Mouse (Mus musculus) embryo, embryonic 10.5 days (tissue): ENCODE measurements around the gene 4930404N11Rik.

ENCODE experiments used
- DNase-seq: peaks from one replicate; pipeline ENCODE4 v3.0.0-alpha.2; 2015; ENCODE audit warnings: low spot score

4930404N11Rik gene

DNA sequence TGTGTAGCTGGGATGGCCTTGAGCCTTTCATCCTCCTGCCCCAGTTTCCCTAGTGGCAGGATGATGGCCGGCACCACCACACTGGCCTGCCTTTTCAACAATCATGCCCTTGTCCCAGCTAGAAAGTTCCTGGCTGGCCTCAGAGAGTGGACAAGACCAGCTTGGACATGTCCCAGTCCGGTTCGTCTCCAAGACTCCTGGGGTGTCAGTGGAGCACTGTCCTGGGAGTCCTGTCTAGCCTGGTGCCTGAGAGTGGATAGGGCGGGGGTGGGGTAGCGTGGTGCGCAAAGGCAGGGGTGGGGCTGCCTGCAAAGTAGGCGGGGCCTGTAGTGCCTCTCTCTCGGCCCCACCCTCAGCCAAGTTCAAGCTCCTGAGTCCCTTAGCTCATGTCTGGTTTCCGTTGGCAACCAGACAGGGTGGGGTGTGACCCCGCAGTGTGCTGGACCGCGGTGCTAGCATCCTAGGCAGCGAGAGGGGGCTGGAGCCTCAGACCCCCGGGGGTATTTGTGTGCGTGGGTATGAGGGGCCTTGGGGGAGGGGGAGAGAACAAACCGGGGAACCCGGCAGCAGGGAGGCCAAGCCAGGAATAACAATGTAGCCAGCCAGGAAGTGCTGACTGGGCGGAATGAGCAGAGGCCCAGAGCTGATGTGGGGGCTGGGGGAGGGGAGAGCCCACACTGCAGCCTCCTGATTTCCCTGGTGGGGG is 36.1 kb upstream of the 4930404N11Rik start:
- peak; percentile 86 for DNase-seq

DNA sequence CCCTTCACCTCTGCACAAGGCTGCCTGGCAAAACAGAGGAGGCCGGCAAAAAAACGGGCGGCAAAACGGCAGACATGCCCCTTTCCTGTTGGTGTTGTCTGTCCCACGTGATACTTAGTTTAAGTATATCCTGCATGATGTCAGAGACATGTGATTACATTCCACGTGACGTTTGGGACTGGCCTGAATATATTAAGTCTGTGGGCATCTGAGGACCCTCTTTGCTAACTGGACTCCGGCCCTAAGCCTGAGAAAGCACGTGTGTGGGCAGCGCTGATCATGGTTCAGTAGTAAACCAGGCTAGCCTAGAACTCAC is 35.5 kb upstream of the 4930404N11Rik start:
- peak; percentile 67 for DNase-seq

GRCm38 (mm10) chr10:81400371-81401204 is 35.0 kb upstream of the 4930404N11Rik start:
- DNase-seq, result no peak

DNA sequence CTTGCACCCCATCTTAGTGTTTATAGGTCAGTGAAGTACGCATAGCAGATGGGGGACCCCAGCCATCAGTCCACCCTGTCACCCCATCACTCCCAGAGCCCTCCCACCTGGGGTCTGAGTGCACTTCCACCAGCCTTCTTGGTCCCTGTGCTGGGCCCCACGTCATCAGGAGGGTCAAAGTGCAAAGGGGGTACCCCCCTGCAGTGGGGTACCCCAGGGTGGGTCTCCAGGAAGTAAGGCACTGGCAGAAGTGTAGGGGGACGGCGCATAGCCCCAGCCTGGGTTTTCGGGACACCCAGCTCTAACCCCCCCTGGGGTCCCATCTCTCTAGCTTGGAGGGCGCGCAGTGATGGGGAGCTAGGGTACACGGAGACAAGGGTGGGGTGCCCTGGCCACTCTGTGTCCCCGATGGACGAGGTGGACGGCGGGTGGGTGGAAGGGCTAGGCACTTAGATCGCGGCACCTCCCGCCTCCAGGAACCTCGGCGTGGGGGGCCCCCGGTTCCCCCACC is 34.2 kb upstream of the 4930404N11Rik start:
- no peak for DNase-seq

- DNase-seq, result no peak
Measured at GRCm38 (mm10) chr10:81399296-81399695, 33.7 kb upstream of the 4930404N11Rik start.

DNA sequence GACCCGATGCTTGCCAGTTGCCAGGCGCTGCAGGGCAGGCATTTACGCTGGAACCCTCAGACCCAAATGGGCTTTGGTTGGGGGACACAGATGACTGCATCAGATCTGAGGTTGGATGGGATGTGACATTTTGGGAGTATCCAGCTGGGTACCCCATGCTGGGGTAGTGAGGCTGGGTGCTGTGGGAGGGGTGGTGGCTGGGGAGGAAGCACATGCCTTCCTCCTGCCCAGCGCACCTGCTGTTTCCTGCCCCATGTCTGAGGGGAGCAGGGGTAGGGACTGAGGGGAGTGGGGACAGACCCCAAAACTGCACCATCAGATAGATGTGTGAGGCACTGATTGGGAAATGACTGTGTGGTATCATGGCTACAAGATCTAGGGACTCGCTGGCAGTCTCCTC is 31.1 kb upstream of the 4930404N11Rik start:
- no peak for DNase-seq

DNA sequence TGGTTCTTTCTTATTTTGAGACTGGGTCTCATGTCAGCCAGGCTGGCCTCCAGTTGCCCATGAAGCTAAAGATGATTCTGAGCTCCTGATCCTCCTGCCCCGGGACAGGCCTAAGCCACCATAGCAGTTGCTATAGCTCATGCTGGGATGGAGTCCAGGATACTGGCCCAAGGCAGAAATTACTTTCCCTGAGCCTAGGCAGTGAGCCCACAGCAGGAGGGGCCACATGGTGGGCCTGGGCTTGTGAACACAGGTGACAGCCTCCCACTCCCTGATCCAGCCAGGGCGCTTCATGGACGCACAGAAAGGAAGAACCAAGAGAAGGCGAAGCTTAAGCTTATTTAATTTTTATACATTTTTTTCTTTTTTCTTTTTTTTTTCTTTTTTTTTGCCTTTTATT is 30.2 kb upstream of the 4930404N11Rik start:
- no peak for DNase-seq

GRCm38 (mm10) chr10:81395127-81395526 is 29.5 kb upstream of the 4930404N11Rik start:
- DNase-seq, result peak; percentile 88

DNA sequence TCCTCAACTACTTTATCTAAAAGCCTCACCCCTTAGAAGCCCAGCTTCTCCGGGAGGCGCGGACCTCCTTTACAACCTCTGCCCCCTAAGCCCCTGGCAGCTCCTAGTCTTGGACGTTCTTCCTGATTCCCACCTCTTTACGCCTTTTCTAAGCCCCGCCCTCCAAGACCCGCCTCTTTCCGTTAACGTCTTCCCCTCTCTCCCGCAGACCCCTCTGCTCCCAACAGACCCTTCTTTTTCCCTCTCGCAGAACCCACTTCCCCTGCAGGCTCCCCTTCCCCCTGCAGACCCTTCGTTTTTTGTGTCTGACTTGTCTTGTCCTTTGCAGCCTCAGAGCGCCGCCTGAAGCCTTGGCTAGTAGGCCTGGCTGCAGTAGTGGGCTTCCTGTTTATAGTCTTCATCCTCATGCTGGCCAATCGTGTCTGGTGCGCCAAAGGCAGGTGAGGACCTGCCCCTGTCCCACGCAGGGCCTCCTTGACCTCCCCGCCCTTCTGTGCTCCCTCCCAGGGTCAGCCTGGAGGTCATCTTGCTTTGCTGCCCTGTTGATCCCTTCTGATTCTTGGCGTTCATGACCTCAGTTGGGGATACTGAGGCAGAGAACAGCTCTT is 27.9 kb upstream of the 4930404N11Rik start:
- peak; percentile 68 for DNase-seq

DNA sequence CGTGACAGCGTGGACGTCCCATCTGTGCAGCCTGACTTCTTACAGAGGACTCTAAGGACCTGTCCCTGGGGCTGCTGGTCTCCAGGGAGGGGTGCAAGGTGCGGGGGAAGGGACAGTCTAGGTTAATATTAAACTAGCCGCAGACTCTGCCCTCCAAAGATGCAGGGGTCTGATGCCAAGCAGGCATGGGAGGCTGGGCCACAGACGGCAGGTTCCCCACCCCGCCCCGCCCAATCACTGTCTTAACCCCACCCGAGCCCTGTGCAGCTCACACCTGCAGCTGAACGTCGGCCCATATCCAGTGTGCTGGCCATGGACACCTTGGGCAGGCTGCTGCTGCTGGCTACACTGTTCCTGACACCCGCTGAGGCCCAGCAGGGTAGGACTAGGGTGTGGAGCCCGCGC is 27.2 kb upstream of the 4930404N11Rik start, which contains the start of gene Smim24:
TSS of gene Smim24 (plus strand) at position 271 of the 405 bp plus-strand sequence.
- no peak for DNase-seq

- no peak for DNase-seq
Measured at GRCm38 (mm10) chr10:81392270-81392669, 26.7 kb upstream of the 4930404N11Rik start.

DNA sequence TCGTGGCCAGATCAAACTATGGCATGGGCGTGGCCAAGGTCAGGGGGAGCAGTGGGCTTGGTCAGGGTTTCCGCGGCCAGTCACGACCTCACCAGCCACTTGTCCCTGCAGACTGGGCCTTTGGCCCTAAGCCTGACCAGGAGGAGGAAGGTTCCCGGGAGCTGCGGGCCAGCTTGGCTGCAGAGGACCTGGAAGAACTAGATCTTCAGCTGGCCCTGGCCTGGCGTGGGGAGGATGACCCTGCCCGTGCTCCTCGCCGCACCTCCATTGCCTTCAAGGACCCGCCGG is 25.0 kb upstream of the 4930404N11Rik start:
- no peak for DNase-seq

DNA sequence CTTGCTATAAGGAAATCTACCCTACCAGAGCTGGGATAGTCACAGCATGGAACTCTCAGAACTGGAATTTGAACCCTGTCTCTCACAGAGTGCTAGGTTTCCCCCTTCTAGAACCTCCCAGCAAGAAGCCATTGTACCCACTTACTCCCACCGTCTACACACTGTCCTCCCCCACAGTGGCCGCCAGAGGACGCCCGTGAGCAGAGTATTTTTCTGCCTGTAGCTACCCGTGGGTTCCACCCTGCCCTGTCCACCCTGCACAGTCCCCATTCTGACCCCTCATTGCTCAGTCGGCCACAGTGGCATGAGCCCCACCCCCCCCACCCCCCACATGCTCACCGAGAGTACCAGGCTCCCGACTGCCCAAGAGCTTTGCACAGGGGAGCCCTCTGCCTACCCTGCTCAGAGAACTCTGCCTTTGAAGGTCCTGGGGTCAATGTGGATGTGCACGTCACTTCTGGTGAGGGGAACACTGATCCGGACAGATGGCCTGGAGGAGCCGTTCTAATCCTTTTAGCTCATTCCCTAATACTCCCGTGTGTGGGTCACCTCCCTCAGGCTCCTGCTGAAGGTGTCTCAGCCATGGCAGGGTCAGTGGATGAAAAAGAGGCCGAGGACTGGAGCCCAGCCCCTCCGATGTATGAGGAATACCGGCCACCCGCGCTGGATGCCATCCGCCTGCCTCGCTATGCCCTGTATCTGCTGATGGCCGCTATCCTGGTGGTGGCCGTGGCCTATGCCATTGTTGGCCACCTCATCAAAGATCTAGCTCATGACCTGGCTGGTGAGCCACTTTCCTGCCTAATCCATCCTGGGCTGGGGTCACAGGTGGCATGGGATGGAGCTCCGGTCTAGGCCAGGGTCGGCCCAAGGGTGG is 24.4 kb upstream of the 4930404N11Rik start:
- peak; percentile 74 for DNase-seq

GRCm38 (mm10) chr10:81389373-81389772 is 23.8 kb upstream of the 4930404N11Rik start:
- DNase-seq, result no peak

DNA sequence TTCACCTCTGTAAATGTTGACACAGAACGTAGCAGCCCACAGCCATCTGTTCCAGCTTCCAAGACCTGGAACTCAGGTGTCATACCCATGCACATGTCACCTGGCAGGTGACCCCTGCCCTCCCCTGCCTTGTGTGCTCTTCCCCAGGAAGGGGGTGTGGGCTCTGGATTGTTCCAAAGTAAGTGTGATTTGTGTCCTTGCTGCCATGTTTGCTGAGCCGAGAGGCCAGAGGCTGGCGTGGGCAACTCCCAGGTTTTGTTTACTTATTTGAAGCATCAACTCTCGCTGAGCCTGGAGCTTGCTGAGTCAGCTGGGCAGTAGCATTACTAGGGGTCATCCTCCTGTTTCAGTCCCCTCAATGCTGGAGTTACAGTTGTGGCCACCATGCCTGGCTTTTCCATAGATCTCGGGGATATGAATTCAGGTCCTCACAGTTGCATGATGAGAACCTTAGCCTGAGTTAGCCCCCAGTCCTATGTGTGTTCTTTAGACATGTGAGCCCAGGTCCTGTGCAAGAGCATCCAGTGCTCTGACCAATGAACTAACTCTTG is 23.0 kb upstream of the 4930404N11Rik start, which contains the start of gene Gm48552:
TSS of gene Gm48552 (plus strand) at position 501 of the 551 bp plus-strand sequence.
- DNase-seq, result no peak

DNA sequence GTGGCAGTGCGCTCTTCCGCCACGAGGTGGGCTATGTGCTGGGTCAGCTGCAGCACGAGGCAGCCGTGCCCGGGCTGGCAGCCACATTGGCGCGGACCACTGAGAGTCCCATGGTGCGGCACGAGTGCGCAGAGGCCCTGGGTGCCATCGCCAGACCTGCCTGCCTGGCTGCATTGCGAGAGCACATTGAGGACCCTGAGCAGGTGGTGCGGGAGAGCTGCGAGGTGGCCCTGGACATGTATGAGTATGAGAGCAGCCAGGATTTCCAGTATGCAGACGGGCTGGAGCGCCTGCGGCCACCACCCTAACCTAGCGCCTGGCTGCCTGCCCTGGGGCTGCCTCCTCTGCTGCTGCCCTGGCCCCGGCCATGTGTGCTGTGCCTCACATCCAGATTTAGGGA is 22.1 kb upstream of the 4930404N11Rik start:
- no peak for DNase-seq

DNA sequence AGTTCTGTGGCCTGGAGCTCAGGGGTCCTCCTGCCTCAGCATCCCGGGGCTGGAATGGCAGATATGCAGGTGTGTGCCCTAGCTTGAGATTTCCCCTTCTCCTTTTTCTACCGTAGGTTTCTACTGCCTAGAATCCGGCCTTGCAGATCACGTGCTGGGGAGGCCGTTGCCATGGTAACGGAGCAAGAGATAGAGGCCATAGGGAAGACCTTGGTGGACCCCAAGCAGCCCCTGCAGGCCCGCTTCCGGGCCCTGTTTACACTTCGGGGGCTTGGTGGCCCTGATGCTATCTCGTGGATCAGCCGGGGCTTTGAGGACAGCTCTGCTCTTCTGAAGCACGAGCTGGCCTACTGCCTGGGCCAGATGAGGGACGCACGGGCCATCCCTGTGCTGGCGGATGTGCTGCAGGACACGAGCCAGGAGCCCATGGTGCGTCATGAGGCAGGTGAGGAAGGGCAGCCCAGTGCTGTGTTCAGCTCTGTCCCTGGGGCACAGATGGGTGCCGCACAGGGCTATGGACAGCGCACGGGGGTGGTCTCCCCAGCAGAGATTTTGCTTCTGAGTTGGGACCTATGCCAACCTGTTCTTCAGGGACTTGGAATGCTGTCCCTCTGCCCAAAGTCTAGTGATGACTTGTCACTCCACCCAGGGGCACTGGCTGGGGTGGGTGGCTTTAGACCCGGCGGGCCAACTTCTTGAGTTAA is 20.1 kb upstream of the 4930404N11Rik start:
- DNase-seq, result no peak

DNA sequence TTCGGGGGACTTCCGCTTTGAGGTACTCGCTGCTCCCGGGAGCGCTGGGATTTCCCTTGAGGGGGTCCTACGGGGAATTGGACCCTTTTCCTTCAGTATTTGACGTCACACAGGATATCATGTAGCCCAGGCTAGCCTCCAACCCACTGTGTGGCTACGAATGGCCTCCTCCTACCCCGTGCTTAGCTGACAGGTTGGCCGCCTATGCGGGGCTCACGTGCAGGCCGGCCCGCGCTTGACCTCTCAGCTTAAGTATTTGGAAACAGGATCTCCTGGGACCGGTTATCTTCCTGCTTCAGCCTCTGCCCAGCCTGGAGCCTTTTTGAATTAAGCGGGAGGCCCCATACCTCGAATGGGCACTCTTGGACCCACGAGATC is 19.0 kb upstream of the 4930404N11Rik start:
- no peak for DNase-seq

GRCm38 (mm10) chr10:81383802-81384604 is 18.4 kb upstream of the 4930404N11Rik start, which contains the start of the genes Dohh and Gm48551:
Gene Dohh (plus strand): TSS chr10:81384428.
Gene Gm48551 (plus strand): TSS chr10:81384466.
- peak; percentile 99 for DNase-seq

DNA sequence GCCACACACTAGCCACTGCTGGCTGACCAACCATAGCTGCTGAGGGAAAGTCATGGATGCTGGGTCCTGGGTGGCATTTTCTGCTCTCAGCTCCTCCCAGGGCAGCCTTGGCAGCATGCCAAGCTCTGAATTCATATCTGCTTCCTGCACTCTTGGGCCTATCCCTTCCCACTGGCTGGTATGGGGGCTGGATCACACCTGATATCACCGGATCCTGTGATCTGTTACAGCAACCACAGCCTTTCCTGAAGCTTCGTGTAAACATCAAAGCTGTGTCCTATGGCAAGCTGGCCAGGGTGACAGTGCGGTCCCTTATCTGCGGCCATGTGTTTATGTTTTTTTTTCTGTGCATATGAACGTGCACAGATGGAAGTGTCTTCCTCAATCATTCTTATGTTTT is 16.4 kb upstream of the 4930404N11Rik start:
- no peak for DNase-seq
